In genomic region chr5:64810860-64811499, GRCm38 (mm10) we compare ENCODE assay signal across 7 mouse cellular contexts. TPM values are rescaled to one million over a fixed set of nuclear protein-coding genes. Genes with fewer than 3 reads are reported as not detected.
DNase-seq lines count a peak whose midpoint lies in the region; ATAC-seq and TF ChIP-seq lines count a peak whose summit lies in the region.

No protein-coding gene starts in this region.

- no peak overlapping the region for H3K4me3 ChIP-seq in forebrain, embryonic 16.5 days (replicated peaks; ENCODE audit: low read length)
- H3K4me3 ChIP-seq in lung, postnatal 0 days (ENCODE audit: low read depth, low read length) = peak overlapping the region; percentile 28; the same call in 1 of the 2 replicates
- H3K4me3 ChIP-seq in small intestine, adult 2 months (ENCODE audit: low read depth, low read length) = peak overlapping the region; percentile 3; the same call in 1 of the 2 replicates

- H3K27me3 ChIP-seq in forebrain, embryonic 16.5 days (replicated peaks; ENCODE audit: control insufficient read depth, insufficient read depth, low read length) = no peaks in the 10 kb centered on the region
- H3K27me3 ChIP-seq in lung, postnatal 0 days (replicated peaks; ENCODE audit: insufficient read depth, low read length) = no peaks in the 10 kb centered on the region
- H3K27me3 ChIP-seq in small intestine, adult 2 months (ENCODE audit: control insufficient read depth, insufficient read depth, low read length) = no peaks in the 10 kb centered on the region

- TF ChIP-seq EP300 in lung, postnatal 0 days (IDR thresholded peaks at IDR 0.05) = no peak

- TF ChIP-seq POLR2A in small intestine, adult 2 months (IDR thresholded peaks at IDR 0.05; ENCODE audit: low read depth, low read length) = no peak

- no peak overlapping the region for H3K4me2 ChIP-seq in forebrain, embryonic 16.5 days (ENCODE audit: low read length)
- peak overlapping the region; percentile 61 for H3K4me2 ChIP-seq in lung, postnatal 0 days (replicated peaks; ENCODE audit: low read depth, low read length)

- H3K4me1 ChIP-seq in forebrain, embryonic 16.5 days (replicated peaks; ENCODE audit: control insufficient read depth, insufficient read depth, low read length) = peaks cover 54% of the 10 kb centered on the region
- peaks cover 42% of the 10 kb centered on the region for H3K4me1 ChIP-seq in lung, postnatal 0 days (ENCODE audit: insufficient read depth, low read depth, low read length)
- peaks cover 38% of the 10 kb centered on the region for H3K4me1 ChIP-seq in small intestine, adult 2 months (ENCODE audit: control insufficient read depth, insufficient read depth, insufficient read length, low read length)

- TF ChIP-seq CTCF in lung, postnatal 0 days (IDR thresholded peaks at IDR 0.05) = no peak
- TF ChIP-seq CTCF in small intestine, adult 2 months (IDR thresholded peaks at IDR 0.05; ENCODE audit: extremely low read depth, insufficient read length, insufficient replicate concordance, low read depth, low read length) = no peak

- DNase-seq in ES-CJ7 (ENCODE audit: low read depth, low spot score) = peak; percentile 97
- peak; percentile 89 for DNase-seq in adipocyte (ENCODE audit: low spot score)
- DNase-seq in kidney, adult 8-10 months = peak; percentile 63 to 72
- DNase-seq in lung, postnatal 0 days (ENCODE audit: low spot score) = peak; percentile 89
- no peak for DNase-seq in c-Kit-positive CD71-positive TER-119-positive erythroid progenitor cells, embryonic 14.5 days (ENCODE audit: low spot score)

- H3K36me3 ChIP-seq in forebrain, embryonic 16.5 days (ENCODE audit: control insufficient read depth, insufficient read depth) = no peaks in the 10 kb centered on the region
- H3K36me3 ChIP-seq in lung, postnatal 0 days (ENCODE audit: insufficient read depth, low read length) = no peaks in the 10 kb centered on the region
- peaks cover 18% of the 10 kb centered on the region for H3K36me3 ChIP-seq in small intestine, adult 2 months (ENCODE audit: control insufficient read depth, insufficient read depth, low read length)

- no peak overlapping the region for H3K9ac ChIP-seq in forebrain, embryonic 16.5 days (replicated peaks; ENCODE audit: low read depth, low read length)
- H3K9ac ChIP-seq in lung, postnatal 0 days (replicated peaks; ENCODE audit: low read depth) = 0 out of 2 replicates have a peak overlapping the region, but pooled peaks have one; percentile 51

- peak; percentile 77 for ATAC-seq in forebrain, embryonic 16.5 days
- peak; percentile 46 for ATAC-seq in lung, postnatal 0 days

- no peaks in the 10 kb centered on the region for H3K9me3 ChIP-seq in forebrain, embryonic 16.5 days (ENCODE audit: control insufficient read depth, low read length)
- no peaks in the 10 kb centered on the region for H3K9me3 ChIP-seq in lung, postnatal 0 days (ENCODE audit: low read length)

- peak overlapping the region; percentile 60 for H3K27ac ChIP-seq in forebrain, embryonic 16.5 days (ENCODE audit: low read length)
- peak overlapping the region; percentile 96 for H3K27ac ChIP-seq in lung, postnatal 0 days (ENCODE audit: low read length)
- H3K27ac ChIP-seq in small intestine, adult 2 months (ENCODE audit: insufficient read depth, low read depth, low read length) = peak overlapping the region; percentile 97

- WGBS in forebrain, embryonic 16.5 days = 5% methylated on average over 9 of the region's 9 CpGs
- WGBS in lung, postnatal 0 days = 12% methylated on average over 8 of the region's 9 CpGs
- 6% methylated on average over 9 of the region's 9 CpGs for WGBS in small intestine, adult 2 months

RNA-seq across cellular contexts. Expression of gene Klf3, which starts 7.8 kb away (rescaled TPM):
- polyA plus RNA-seq in forebrain, embryonic 16.5 days (2015; fragmentation: Nextera tagmentation; extraction: Ambion mirVana) = 30.9 and 32.9 TPM in 2 replicates
- 89.7 and 104 TPM in 2 replicates for polyA plus RNA-seq in lung, postnatal 0 days (2015; fragmentation: Nextera tagmentation; extraction: Ambion mirVana)
- 52.4 and 170 TPM in 2 replicates for polyA plus RNA-seq in small intestine, adult 2 months (2012; rRNA removed)
